Mouse (Mus musculus) thymus, postnatal 36 days (tissue): ENCODE results near the gene Hint3.

Experiments
- DNase-seq, 2 experiments: peaks; one replicate each; pipeline ENCODE4 v3.0.0; 2022; ENCODE audit warnings: mixed read lengths in 2 of 2

Hint3 gene

DNA sequence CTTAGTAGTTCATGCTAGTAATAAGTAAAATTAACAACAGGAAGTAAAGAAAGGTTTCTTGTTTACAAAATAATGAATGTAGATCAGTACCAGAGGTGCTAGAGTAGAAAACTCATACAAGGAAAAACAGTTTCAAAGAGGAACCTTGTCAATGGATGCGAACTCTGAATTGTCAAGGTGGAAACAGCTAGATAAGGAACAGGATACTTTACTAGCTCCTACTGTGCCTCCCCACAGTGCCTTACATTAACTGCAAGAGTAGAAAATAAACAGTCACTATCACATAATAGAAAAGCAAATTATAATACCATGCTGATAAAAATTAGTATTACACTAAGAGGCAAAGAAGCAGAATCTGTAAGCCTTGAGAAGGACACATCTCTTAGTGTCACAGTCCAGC is 43.7 kb downstream of the Hint3 start:
- no peak for DNase-seq

GRCm38 (mm10) chr10:30577670-30578280 is 51.7 kb downstream of the Hint3 start:
- DNase-seq: no peak

DNA sequence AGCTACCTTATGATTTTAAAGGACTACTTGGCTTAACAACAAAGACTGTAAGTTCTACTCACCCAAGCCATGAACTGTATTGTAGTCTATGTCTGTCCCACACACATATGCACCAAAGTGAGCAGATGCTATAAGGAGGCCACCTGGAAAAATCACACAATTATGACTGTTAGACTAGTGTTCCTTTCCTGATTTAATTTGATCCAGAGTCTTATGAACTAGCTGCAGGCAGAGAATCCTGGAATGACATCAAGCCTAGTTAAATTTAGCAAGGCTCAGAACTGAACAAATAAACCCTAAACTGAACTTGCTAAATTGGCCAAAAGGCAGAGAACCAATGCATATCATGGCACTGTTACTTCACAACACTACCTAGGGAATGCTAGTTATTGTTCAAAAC is 63.1 kb downstream of the Hint3 start:
- DNase-seq: no peak

- no peak for DNase-seq
Observed at GRCm38 (mm10) chr10:30564651-30565050, 64.8 kb downstream of the Hint3 start.
